Mouse (Mus musculus) MEL (cell line): ENCODE data around the gene Crebzf. TPM values are rescaled to one million over a fixed set of nuclear protein-coding genes. Genes with fewer than 3 reads are reported as not detected.

Experiments used
- DNase-seq: peaks from one replicate; pipeline ENCODE4 v3.0.0; 2011; ENCODE audit warnings: low read depth, low spot score
- H3K27ac ChIP-seq: 2 replicates; pipeline ENCODE4 v1.5.1; 2012; ENCODE audit warnings: low read depth, mild to moderate bottlenecking, control low read depth, low read length, moderate library complexity; ENCODE audit not compliant: control insufficient read depth
- H3K27me3 ChIP-seq, 2 experiments: fragments of 150-350 bp in 1 of 2; sonication (generic) in 1 of 2; 2 replicates each; pipeline ENCODE4 v1.6.1; 2012; ENCODE audit warnings: low read length in 2 of 2, mild to moderate bottlenecking in 2 of 2, improper control_type of control experiment in 1 of 2, moderate library complexity in 1 of 2; ENCODE audit not compliant: insufficient read depth in 2 of 2, control insufficient read depth in 1 of 2
- H3K36me3 ChIP-seq, 2 experiments: 2 replicates each; pipeline ENCODE4 v1.6.1; 2012 to 2014; ENCODE audit warnings: low read length in 2 of 2, improper control_type of control experiment in 1 of 2, inconsistent platforms in 1 of 2, mild to moderate bottlenecking in 1 of 2; ENCODE audit not compliant: insufficient read depth in 2 of 2, control insufficient read depth in 1 of 2
- H3K4me1 ChIP-seq, 2 experiments: fragments of 150-350 bp in 1 of 2; sonication (generic) in 1 of 2; 2 replicates each; pipeline ENCODE4 v1.6.1; 2012; ENCODE audit warnings: low read length in 2 of 2, improper control_type of control experiment in 1 of 2, mild to moderate bottlenecking in 1 of 2; ENCODE audit not compliant: insufficient read depth in 2 of 2, control insufficient read depth in 1 of 2
- H3K4me3 ChIP-seq, 2 experiments: fragments of 150-350 bp in 1 of 2; sonication (generic) in 1 of 2; 2 replicates each; pipeline ENCODE4 v1.5.1; 2012; ENCODE audit warnings: low read depth in 2 of 2, low read length in 2 of 2, mild to moderate bottlenecking in 2 of 2, moderate library complexity in 2 of 2, control low read depth in 1 of 2, improper control_type of control experiment in 1 of 2; ENCODE audit not compliant: control insufficient read depth in 1 of 2, insufficient read depth in 1 of 2
- H3K79me2 ChIP-seq: 2 replicates; pipeline ENCODE4 v1.6.1; 2012; ENCODE audit warnings: mild to moderate bottlenecking, low read length, moderate library complexity; ENCODE audit not compliant: control insufficient read depth, poor library complexity, insufficient read depth
- H3K9ac ChIP-seq: 2 replicates; pipeline ENCODE4 v1.6.1; 2012; ENCODE audit warnings: low read depth, mild to moderate bottlenecking, control low read depth, low read length, moderate library complexity; ENCODE audit not compliant: control insufficient read depth, poor library complexity, severe bottlenecking
- H3K9me3 ChIP-seq: fragments of 150-350 bp; sonication (generic); replicated peaks from 2 replicates; pipeline ENCODE4 v1.6.1; 2012; ENCODE audit warnings: mild to moderate bottlenecking, low read length, improper control_type of control experiment, moderate library complexity; ENCODE audit not compliant: insufficient read depth
- BHLHE40 ChIP-seq: IDR thresholded peaks from 2 replicates; pipeline ENCODE4 v1.6.1; 2012; ENCODE audit warnings: low read depth, mild to moderate bottlenecking, inconsistent platforms, low read length, improper control_type of control experiment, borderline replicate concordance
- CTCF ChIP-seq, 3 experiments: IDR thresholded peaks in 2 of 3; conservative IDR thresholded peaks in 1 of 3; 2 replicates each; pipeline ENCODE4 v1.5.1; 2011 to 2012; ENCODE audit warnings: low read length in 3 of 3, low read depth in 2 of 3, mild to moderate bottlenecking in 2 of 3, improper control_type of control experiment in 1 of 3, inconsistent platforms in 1 of 3, mixed read lengths in 1 of 3, moderate library complexity in 1 of 3; ENCODE audit not compliant: control insufficient read depth in 1 of 3, insufficient read depth in 1 of 3, poor library complexity in 1 of 3, severe bottlenecking in 1 of 3
- E2F4 ChIP-seq: IDR thresholded peaks from 2 replicates; pipeline ENCODE4 v1.6.1; 2011; ENCODE audit warnings: low read depth, low read length, improper control_type of control experiment, borderline replicate concordance
- EP300 ChIP-seq, 2 experiments: IDR thresholded peaks; 2 replicates each; pipeline ENCODE4 v1.6.1; 2011; ENCODE audit warnings: improper control_type of control experiment in 2 of 2, low read length in 2 of 2, low read depth in 1 of 2, mild to moderate bottlenecking in 1 of 2
- ETS1 ChIP-seq: IDR thresholded peaks from 2 replicates; pipeline ENCODE4 v1.6.1; 2012; ENCODE audit warnings: low read depth, mild to moderate bottlenecking, inconsistent platforms, low read length, improper control_type of control experiment, moderate library complexity
- GATA1 ChIP-seq: IDR thresholded peaks from 2 replicates; pipeline ENCODE4 v1.6.1; 2011; ENCODE audit warnings: low read depth, low read length, improper control_type of control experiment
- MXI1 ChIP-seq: IDR thresholded peaks from 2 replicates; pipeline ENCODE4 v1.6.1; 2011; ENCODE audit warnings: mild to moderate bottlenecking, low read depth, low read length, improper control_type of control experiment
- MYB ChIP-seq: IDR thresholded peaks from 2 replicates; pipeline ENCODE4 v1.6.1; 2011; ENCODE audit warnings: mild to moderate bottlenecking, low read depth, low read length, improper control_type of control experiment
- MYC ChIP-seq: IDR thresholded peaks from 2 replicates; pipeline ENCODE4 v1.6.1; 2011; ENCODE audit warnings: low read depth, mild to moderate bottlenecking, low read length, improper control_type of control experiment, moderate library complexity
- NELFE ChIP-seq: IDR thresholded peaks from 2 replicates; pipeline ENCODE4 v1.6.1; 2011; ENCODE audit warnings: low read depth, low read length, improper control_type of control experiment
- NRF1 ChIP-seq: IDR thresholded peaks from 2 replicates; pipeline ENCODE4 v1.6.1; 2014; ENCODE audit warnings: low read depth, mild to moderate bottlenecking, inconsistent platforms, low read length, improper control_type of control experiment, moderate library complexity; ENCODE audit not compliant: poor library complexity, insufficient read depth, severe bottlenecking
- RAD21 ChIP-seq: IDR thresholded peaks from 2 replicates; pipeline ENCODE4 v1.6.1; 2011; ENCODE audit warnings: mild to moderate bottlenecking, low read depth, low read length, improper control_type of control experiment
- TAL1 ChIP-seq: IDR thresholded peaks from 2 replicates; pipeline ENCODE4 v1.6.1; 2012; ENCODE audit warnings: mild to moderate bottlenecking, inconsistent platforms, low read length, moderate library complexity, mixed read lengths
- TBP ChIP-seq: IDR thresholded peaks from 2 replicates; pipeline ENCODE4 v1.8.0; 2011; ENCODE audit warnings: low read depth, low read length, improper control_type of control experiment
- TCF12 ChIP-seq: IDR thresholded peaks from 2 replicates; pipeline ENCODE4 v1.6.1; 2014; ENCODE audit warnings: low read depth, mild to moderate bottlenecking, inconsistent platforms, low read length, improper control_type of control experiment, moderate library complexity
- UBTF ChIP-seq: IDR thresholded peaks from 2 replicates; pipeline ENCODE4 v1.6.1; 2012; ENCODE audit warnings: low read depth, mild to moderate bottlenecking, inconsistent platforms, low read length, improper control_type of control experiment, moderate library complexity, borderline replicate concordance; ENCODE audit not compliant: insufficient read depth
- ZC3H11A ChIP-seq: IDR thresholded peaks from 2 replicates; pipeline ENCODE4 v1.6.1; 2012; ENCODE audit warnings: low read depth, mild to moderate bottlenecking, inconsistent platforms, low read length, improper control_type of control experiment
- ZNF384 ChIP-seq: IDR thresholded peaks from 2 replicates; pipeline ENCODE4 v1.6.1; 2012; ENCODE audit warnings: low read depth, mild to moderate bottlenecking, inconsistent platforms, low read length, improper control_type of control experiment
- polyA plus RNA-seq, 2 experiments: library from polyadenylated mRNA; stranded (reverse) in 1 of 2; unstranded in 1 of 2; fragments of >175 nt in 1 of 2; fragments of >200 nt in 1 of 2; gene quantifications; 2 replicates each; pipeline versions ENCODE4 v1.2.1 to v1.2.4; 2012; ENCODE audit warnings: low replicate concordance in 2 of 2, low read depth in 1 of 2; ENCODE audit not compliant: insufficient read length in 2 of 2, insufficient read depth in 1 of 2, missing spikeins in 1 of 2
- total RNA-seq: library from RNA; depleted of rRNA; stranded (reverse); fragments of 300-350 nt; gene quantifications from 2 replicates; pipeline ENCODE4 v1.2.3, GENCODE M21; 2012

The Crebzf gene
- total and polyA plus RNA-seq, 3 experiments, result 63.3 to 152 (median 78.9) TPM

DNA sequence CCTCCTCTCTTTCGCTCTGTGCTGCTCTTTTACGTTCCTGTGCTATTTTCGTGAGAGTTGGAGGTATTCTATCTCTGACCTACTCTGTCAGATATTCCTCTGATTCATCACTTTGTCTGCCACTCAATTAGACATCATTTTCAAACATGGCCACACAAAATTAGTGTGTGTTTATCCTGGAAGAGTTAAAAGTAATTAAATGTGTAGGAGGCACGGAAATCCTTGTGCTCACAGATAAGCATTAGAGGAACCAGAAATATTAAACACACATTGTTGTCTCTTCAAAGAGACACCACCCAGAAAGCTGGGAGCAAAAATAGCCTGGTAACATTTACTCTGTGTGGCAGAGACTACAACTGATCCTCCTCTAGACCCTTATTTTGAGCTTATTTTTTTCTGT is 2.5 kb upstream of the Crebzf start:
- peaks cover 21% of the 10 kb centered on the region for H3K79me2 ChIP-seq

DNA sequence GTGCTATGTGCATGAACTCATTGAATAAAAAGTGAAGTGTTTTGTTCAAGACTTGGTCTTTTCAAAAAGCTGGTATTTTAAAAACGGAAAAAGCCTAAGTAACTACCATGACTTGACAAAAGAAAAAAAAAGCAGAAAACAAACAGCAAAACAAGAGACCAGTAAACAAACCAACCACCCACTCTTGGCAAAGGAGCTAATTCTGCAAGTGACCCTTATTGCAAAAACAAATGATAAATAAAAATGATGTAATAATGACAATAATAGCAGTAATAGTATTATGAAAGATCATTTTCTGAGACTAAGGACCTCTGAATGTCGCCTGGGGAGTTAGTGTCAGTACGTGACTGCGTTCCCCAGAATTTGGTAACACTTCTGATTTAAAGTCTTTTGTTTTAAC is 459 bp upstream of the Crebzf start:
- no peak for TF ChIP-seq ETS1
- no peak for TF ChIP-seq UBTF
- no peak for TF ChIP-seq MXI1
- TF ChIP-seq ZNF384, result no peak
- TF ChIP-seq MYB, result no peak
- no peak for TF ChIP-seq E2F4
- TF ChIP-seq BHLHE40, result no peak
- TF ChIP-seq TBP, result no peak
- no peak for TF ChIP-seq MYC
- TF ChIP-seq TAL1, result no peak
- no peak for TF ChIP-seq NRF1
- Histone ChIP-seq H3K9me3 (no peaks in the 10 kb centered on the region), H3K27me3 (no peaks in the 10 kb centered on the region), H3K79me2 (peaks cover 28% of the 10 kb centered on the region), H3K4me3 (peak overlapping the region; percentile 55 to 57), H3K4me1 (peaks cover 4 to 5% of the 10 kb centered on the region in 2 experiments; a peak in 3 of 4 replicates), H3K27ac (peak overlapping the region; percentile 81), H3K9ac (peak overlapping the region; percentile 76), H3K36me3 (peaks cover 10 to 12% of the 10 kb centered on the region in 2 experiments)
- no peak for DNase-seq

More for the DNA sequence above, 2.5 kb upstream of the Crebzf start:
- Histone ChIP-seq H3K9ac (no peak overlapping the region), H3K36me3 (peaks cover 0 to 6% of the 10 kb centered on the region in 2 experiments; a peak in 3 of 4 replicates), H3K4me3 (no peak overlapping the region), H3K27ac (peak overlapping the region; percentile 26; the same call in 1 of the 2 replicates), H3K27me3 (no peaks in the 10 kb centered on the region), H3K4me1 (peaks cover 0 to 4% of the 10 kb centered on the region in 2 experiments; a peak in 2 of 4 replicates), H3K9me3 (no peaks in the 10 kb centered on the region)
- TF ChIP-seq NELFE, result no peak
- peak; percentile 47 for TF ChIP-seq GATA1
- no peak for TF ChIP-seq ZC3H11A
- peak; percentile 39; the same call in 1 of the 2 replicates for TF ChIP-seq TAL1
- TF ChIP-seq EP300 (IDR thresholded peaks at IDR 0.05; ENCODE audit: low read depth in 1 of 2, low read length in 2 of 2), result peak; percentile 40 to 54; a peak in 1 of 4 replicates
- no peak for TF ChIP-seq RAD21
- no peak for TF ChIP-seq TCF12
- TF ChIP-seq CTCF (IDR thresholded peaks at IDR 0.05 in 2 of 3, conservative IDR thresholded peaks at IDR 0.05 in 1 of 3; ENCODE audit: control insufficient read depth in 1 of 3, insufficient read depth in 1 of 3, low read depth in 2 of 3, low read length in 3 of 3, poor library complexity in 1 of 3, severe bottlenecking in 1 of 3), result no peak
- peak; percentile 45 for DNase-seq
